Mouse (Mus musculus) embryonic fibroblast, embryonic 13.5 days (primary cell): Measurements from ENCODE around the gene Fcor. TPM values are rescaled to one million over a fixed set of nuclear protein-coding genes. Genes with fewer than 3 reads are reported as not detected.

Experiments used
- H3K27ac ChIP-seq: 2 replicates; pipeline ENCODE4 v1.5.1; 2012; ENCODE audit warnings: low read length, control low read depth, inconsistent platforms; ENCODE audit not compliant: insufficient read depth
- H3K4me1 ChIP-seq: 2 replicates; pipeline ENCODE4 v1.6.1; 2011; ENCODE audit warnings: low read length; ENCODE audit not compliant: control insufficient read depth, insufficient read depth
- H3K4me3 ChIP-seq: 2 replicates; pipeline ENCODE4 v1.5.1; 2011; ENCODE audit warnings: mild to moderate bottlenecking, control low read depth, low read length; ENCODE audit not compliant: insufficient read depth
- CTCF ChIP-seq: IDR thresholded peaks from 2 replicates; pipeline ENCODE4 v1.5.1; 2011; ENCODE audit warnings: mild to moderate bottlenecking, control low read depth, low read length, moderate library complexity, borderline replicate concordance; ENCODE audit not compliant: insufficient read depth
- POLR2A ChIP-seq: IDR thresholded peaks from 2 replicates; pipeline ENCODE4 v1.6.1; 2011; ENCODE audit warnings: low read depth, mild to moderate bottlenecking, control low read depth, low read length, moderate library complexity
- polyA plus RNA-seq: library from polyadenylated mRNA; stranded (reverse); fragments of >200 nt; gene quantifications from 2 replicates; pipeline ENCODE4 v1.2.4, GENCODE M21; 2011; ENCODE audit warnings: low read depth; ENCODE audit not compliant: missing spikeins, insufficient read length

Fcor gene
- 2.7 and 3.3 TPM in 2 replicates for polyA plus RNA-seq

DNA sequence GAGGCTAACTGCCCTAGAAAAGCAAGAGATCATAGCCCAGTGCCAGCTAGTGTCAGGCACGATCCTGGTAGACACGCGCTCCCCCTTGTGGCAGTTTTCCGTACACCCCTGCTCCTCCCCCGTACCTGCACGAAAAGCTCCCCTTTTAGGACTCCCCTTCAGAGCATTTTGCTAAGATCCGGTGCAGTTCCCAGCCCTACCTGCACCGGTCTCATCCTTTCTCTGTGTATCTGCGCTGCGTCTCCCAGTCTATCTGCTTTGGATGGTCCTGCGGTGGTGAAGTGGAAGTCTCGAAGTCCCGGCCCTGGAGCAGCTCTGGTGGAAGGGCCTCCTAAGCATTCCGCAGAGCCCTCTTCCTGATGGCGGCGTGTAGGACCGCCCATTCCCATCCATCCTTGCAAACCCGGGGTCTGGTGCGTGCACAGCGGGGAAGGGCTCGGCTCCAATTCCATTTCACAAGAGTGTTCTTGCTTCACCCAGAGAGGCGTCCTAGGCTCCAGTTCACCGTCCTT is at the start of gene Fcor:
Gene Fcor, minus strand, starts transcription at position 383 of the 512 bp plus-strand sequence.
- no peaks in the 10 kb centered on the region for H3K4me1 ChIP-seq
- peak; percentile 98 for TF ChIP-seq CTCF
- TF ChIP-seq POLR2A, result peak; percentile 79
- H3K4me3 ChIP-seq, result peak within 1 kb of the TSS; percentile 54
- no peak within 1 kb of the TSS for H3K27ac ChIP-seq

DNA sequence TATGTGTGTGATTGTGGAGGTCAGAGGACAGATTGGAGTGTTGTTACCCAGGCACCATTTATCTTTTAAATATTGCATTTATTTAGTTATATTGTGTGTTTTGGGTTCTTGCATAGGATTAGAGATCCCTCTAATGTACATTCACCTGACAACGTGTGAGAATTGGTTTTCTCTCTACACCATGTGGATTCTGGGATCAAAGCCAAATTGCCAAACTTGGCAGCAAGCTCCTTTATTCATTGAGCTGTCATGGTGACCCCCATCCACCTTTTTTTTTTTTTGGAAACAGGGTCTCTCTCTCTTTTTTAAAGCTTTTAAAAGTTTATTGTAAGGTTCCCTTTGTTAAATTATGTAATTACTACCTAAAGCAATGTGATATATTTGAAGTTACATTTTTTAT is 48.9 kb upstream of the Fcor start:
- Histone ChIP-seq H3K4me1 (no peaks in the 10 kb centered on the region), H3K4me3 (no peak overlapping the region), H3K27ac (no peak overlapping the region)
- TF ChIP-seq CTCF (no peak), POLR2A (no peak)

DNA sequence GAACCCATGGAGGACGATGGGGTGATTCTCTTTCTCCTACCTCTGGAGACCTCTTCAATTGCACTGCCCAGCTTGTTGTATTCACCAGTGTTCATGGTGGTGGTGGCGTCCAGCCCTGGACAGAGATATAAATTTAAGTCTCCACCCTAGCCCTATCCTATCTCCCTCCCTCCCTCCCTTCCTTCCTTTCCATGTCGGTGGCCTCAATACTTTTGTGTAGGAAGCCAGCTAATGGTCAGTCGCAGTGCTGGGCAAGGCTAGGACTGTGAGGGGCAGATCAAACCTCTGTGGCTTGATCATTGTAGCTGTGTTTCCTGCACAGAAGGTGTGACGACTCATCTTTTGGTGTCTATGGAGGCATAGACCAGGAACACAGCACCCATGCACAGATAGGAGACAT is 48.4 kb upstream of the Fcor start, which contains the start of gene Clec4g:
Gene Clec4g, minus strand, starts transcription at position 101 of the 400 bp plus-strand sequence.
- no peak for TF ChIP-seq POLR2A
- no peak for TF ChIP-seq CTCF
- no peak within 1 kb of the TSS for H3K27ac ChIP-seq
- H3K4me3 ChIP-seq, result no peak within 1 kb of the TSS
- H3K4me1 ChIP-seq, result no peaks in the 10 kb centered on the region

GRCm38 (mm10) chr8:3718559-3718958 is 46.4 kb upstream of the Fcor start:
- no peak overlapping the region for H3K27ac ChIP-seq
- peak; percentile 92 for TF ChIP-seq CTCF
- TF ChIP-seq POLR2A, result no peak
- no peak overlapping the region for H3K4me3 ChIP-seq
- H3K4me1 ChIP-seq, result no peaks in the 10 kb centered on the region

DNA sequence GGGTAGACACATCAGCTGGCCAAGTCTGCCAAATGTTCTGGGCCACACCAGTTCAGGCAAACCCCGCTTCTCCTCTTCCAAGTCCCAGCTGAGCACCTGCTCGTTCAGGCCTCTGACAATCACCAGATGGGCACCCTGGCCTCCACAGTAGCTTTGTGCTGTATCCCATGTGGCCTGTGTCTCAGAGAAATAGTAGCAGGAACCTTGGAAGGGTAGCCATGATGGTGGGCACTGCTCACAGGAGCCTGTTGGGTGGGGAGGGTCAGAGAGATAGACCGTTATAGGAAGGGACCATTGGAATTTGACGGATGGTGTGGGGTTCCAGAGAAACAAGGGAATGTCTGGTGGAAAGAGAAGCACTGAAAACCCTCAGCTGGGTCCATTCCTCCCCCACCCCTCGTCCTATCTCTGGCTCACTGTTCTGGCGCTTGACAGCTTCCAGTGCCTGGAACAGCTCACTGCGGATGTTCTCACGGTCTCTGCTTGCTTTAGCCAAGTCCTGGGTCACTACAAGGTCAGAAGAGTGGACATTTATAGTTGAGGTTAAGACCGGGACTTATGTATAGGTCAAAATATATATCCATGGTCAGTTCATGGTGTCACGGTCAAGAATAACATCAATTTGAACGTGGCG is 45.3 kb upstream of the Fcor start:
- TF ChIP-seq CTCF (no peak), POLR2A (no peak)
- H3K27ac ChIP-seq, result no peak overlapping the region
- no peak overlapping the region for H3K4me3 ChIP-seq
- no peaks in the 10 kb centered on the region for H3K4me1 ChIP-seq

GRCm38 (mm10) chr8:3711646-3712045 is 39.5 kb upstream of the Fcor start:
- TF ChIP-seq POLR2A (no peak), CTCF (no peak)
- Histone ChIP-seq H3K4me3 (no peak overlapping the region), H3K4me1 (no peaks in the 10 kb centered on the region), H3K27ac (no peak overlapping the region)

DNA sequence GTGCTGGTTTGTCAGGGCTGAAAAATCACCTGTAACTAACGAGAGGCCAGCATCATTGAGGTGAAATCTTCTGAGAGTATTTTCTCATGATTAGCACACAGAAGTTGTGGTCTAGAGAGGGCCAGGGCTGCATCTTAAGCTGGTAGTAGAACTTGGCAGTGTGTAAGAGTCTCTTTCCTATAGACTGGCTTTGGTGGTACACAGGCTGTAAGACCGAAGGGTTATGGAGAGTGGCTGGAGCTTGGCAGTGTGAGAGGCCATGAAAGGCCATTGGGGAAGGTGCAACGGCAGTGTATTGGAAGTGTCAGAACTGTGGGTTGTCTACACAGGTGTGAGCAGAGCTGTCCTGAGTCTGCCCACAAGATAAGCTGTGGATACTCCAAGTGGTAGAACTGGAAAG is 38.1 kb upstream of the Fcor start:
- Histone ChIP-seq H3K27ac (no peak overlapping the region), H3K4me1 (no peaks in the 10 kb centered on the region), H3K4me3 (no peak overlapping the region)
- TF ChIP-seq POLR2A (no peak), CTCF (no peak)

DNA sequence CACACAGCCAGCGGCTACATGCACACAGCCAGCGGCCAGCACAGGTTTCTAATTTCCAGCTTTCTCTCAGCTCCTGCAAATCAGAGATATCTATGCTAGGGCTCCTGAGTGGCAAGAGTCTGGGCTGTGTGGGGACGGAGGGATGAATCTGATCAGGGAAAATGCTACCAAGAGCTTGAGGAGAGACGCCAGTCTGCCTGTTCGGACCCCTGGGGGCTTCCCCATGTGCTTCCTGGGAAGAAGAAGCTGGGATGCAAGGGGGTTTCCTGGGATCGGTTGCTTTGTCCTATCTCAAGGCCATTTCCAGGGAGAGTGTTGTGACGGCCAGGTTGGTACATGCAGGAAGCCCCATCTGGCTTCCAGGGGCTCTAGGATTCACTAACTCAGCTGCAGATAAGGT is 35.4 kb upstream of the Fcor start:
- Histone ChIP-seq H3K4me3 (no peak overlapping the region), H3K4me1 (no peaks in the 10 kb centered on the region), H3K27ac (no peak overlapping the region)
- TF ChIP-seq POLR2A, result no peak
- TF ChIP-seq CTCF, result no peak

DNA sequence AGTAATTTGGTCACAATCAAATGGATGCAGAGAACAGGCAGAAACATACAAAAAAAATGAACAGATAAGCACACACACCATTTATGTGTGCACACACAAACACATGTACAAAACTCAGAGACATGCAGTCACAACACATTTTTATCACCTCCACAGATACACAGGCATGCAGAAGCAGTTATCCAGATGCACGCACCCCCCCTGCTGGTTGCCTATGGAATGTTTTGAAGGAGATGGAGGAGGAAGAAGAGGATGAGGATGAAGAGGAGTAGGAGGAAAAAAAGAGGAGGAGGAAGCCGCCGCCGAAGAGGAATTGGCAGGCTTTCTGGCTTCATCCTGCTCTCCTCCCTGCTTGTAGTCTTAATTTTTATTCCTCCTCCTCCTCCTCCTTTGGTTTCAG is 33.5 kb upstream of the Fcor start:
- no peaks in the 10 kb centered on the region for H3K4me1 ChIP-seq
- TF ChIP-seq CTCF (no peak), POLR2A (no peak)
- no peak overlapping the region for H3K27ac ChIP-seq
- H3K4me3 ChIP-seq, result no peak overlapping the region

DNA sequence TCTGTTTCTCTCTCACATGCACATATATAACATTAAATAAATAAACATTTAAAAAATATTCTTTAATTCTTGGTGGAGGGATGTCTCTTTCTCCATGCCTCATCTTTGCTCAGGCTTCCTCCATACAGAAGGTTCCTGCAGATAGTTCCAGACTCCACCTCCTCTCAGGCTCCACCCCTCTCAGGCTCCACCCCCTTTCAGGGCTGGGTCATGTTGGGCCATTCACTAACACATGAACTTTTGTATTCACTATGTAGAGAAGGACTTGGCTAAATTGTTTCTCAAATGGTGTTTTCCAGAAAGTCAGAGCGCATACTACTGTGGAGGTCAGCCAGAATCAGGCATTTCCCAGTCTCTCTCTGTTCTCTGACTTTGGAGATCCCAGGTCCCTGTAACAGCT is 29.3 kb upstream of the Fcor start:
- no peaks in the 10 kb centered on the region for H3K4me1 ChIP-seq
- TF ChIP-seq CTCF (no peak), POLR2A (no peak)
- H3K4me3 ChIP-seq, result no peak overlapping the region
- H3K27ac ChIP-seq, result no peak overlapping the region
